Mouse (Mus musculus) embryo, embryonic 10 days (tissue): ENCODE measurements around the gene 1700061G19Rik.

Experiments used
- DNase-seq: peaks from one replicate; pipeline ENCODE4 v3.0.0-alpha.2; 2015; ENCODE audit warnings: low spot score

1700061G19Rik gene

DNA sequence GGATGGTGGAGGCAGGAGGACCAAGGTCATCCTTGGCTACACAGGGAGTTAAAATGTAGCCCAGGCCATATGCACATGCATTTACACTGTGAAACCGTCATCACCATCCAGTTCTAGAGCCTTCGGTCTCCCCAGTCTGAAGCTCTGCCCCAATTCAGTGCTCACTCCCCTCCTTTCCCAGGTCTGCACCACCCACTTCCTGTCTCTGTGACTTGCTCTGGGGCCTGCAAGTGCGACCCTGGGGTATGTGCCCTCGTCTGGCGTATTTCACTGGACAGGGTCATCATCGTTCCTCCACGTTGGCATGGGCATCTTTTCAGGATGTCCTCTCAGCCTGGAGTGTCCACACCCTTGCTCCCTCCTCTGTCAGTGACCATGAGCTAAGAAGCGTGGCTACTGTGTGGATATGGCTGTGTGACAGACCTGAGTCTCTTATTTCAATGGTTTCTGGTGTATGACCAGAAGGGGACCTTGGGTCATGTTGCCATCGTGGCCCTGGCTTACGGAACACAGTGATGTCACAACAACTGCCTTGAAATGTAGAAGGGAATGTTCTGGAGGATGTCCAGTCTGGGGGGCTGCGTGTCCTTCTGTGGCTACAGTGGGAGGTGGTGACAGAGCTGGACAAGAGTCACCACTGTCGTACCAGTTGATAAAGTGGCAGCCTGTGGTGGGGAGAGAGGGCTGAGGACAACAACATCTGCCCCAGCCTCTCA lies at the start of gene 1700061G19Rik:
Gene 1700061G19Rik (plus strand): TSS at position 542 of the 716 bp plus-strand sequence.
- DNase-seq = no peak

GRCm38 (mm10) chr17:56826718-56827117 lies 48.6 kb upstream of the 1700061G19Rik start:
- no peak for DNase-seq

- DNase-seq = no peak
Observed at GRCm38 (mm10) chr17:56829171-56829570, 46.1 kb upstream of the 1700061G19Rik start.

DNA sequence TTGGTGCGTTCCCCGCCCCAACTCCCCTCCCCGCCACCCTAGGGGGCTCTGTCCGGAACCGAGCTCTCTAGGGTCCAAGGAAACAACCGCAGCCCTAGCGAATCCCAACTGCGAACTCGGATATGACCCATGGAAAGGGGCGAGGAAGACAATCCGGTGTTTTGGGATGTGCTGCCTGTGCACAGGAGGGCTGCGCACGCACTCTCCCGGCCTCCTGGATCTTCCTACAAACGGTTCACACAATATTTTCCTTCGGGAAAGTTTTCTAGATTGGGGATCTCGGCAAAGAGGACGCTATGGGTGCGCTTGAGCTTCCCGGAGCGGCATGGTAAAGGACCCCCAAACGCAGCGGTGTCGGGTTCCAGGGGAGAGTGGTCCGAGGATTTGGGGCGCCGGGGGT lies 45.5 kb upstream of the 1700061G19Rik start:
- DNase-seq = peak; percentile 51

DNA sequence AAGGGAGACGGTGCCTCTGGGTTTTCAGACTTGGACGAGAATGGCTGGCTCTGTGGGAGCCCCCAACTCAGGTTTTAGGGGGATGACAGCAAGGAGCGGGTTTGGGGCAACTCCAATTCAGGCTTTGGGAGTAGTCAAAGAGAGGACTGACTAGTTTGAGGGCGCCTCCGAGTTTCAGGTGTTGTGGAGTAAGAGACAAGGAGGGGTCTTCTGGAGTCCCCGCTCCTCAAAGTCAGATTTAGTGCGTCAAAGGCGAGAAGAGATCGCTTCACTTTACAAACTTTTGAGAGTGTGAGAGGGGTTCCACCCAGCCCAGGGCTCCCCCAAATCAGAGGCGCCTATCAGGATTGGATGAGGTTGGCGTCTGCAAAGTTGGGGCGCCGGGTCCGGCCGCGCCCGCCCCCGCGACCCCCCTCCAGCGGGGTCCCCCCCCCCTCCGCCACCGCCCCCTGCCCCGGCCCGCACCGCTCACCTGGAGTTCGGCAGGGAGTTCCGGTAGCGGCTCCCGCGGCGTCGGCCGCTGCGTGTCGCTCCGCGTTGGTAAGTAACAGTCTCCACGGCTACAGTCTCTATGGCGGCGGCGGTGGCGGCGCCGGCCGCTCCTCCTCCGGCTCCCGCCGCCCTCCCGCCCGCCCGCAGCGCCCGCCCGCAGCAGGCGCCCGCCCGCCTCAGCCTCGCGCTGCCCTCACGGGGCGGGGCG lies 44.7 kb upstream of the 1700061G19Rik start, which contains the start of gene Rfx2:
Gene Rfx2 (minus strand): TSS at position 603 of the 700 bp plus-strand sequence.
- no peak for DNase-seq

GRCm38 (mm10) chr17:56831111-56831816 lies 44.0 kb upstream of the 1700061G19Rik start:
- DNase-seq = peak; percentile 98

DNA sequence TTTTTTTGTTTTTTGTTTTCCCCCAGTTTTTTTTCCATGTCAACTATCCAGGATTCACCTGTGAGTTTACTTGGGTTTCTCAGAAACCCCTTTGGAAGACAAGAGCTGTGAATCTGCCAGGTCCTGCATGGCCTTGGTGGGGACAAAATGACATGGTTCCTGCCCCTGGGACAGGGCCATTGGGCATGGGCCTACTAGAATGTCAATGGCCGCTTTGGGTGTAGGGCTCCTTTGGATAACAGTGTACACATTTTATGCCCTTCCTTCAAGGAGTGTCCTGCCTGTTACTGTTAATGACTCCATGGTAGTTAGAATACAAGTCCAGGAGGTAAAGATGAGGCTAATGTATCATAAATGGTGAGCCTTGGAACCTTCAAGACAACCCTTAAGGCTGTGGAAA lies 42.4 kb upstream of the 1700061G19Rik start:
- DNase-seq = no peak

GRCm38 (mm10) chr17:56833381-56833780 lies 41.9 kb upstream of the 1700061G19Rik start:
- DNase-seq = no peak

- no peak for DNase-seq
Observed at GRCm38 (mm10) chr17:56836336-56836735, 38.9 kb upstream of the 1700061G19Rik start.

GRCm38 (mm10) chr17:56840524-56840923 lies 34.8 kb upstream of the 1700061G19Rik start:
- DNase-seq = no peak

DNA sequence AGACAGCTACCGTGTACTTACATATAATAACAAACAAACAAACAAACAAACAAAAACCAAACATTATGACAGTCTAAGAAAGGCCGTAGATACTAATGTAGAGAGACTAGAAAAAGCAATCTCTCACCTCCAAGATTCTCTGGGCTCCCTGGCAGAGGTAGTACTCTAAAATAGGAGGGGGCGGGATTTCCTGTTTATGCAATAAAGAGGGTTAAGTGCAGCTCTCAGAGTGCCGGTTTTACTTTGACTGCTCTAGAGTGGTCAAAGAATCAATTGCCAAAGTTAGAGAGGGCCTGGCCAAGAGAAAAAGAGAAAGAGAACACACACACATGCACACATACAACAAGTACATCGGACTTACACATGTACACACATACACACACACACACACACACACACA lies 33.1 kb upstream of the 1700061G19Rik start:
- DNase-seq = no peak

DNA sequence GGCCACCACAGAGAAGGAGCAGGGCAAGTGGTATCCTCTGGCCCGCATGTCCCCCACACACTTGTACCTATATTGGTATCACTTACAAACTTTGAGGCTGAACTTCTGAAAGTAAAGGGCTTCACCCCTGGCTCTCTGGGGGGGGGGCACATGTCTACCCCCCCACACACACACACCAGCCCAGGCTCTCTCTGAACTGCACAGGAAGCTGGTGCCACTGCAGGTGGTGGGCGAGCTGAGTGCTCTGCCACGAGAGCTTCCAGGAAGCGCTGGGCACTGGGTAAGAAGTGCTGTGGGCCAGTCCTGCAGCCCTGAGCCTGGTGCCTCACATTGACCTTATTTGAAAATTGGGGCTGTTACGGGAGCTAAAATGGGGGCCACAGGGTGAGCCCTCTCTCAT lies 31.6 kb upstream of the 1700061G19Rik start:
- no peak for DNase-seq

- no peak for DNase-seq
Observed at GRCm38 (mm10) chr17:56848785-56849184, 26.5 kb upstream of the 1700061G19Rik start.

GRCm38 (mm10) chr17:56849710-56850109 lies 25.6 kb upstream of the 1700061G19Rik start:
- no peak for DNase-seq

DNA sequence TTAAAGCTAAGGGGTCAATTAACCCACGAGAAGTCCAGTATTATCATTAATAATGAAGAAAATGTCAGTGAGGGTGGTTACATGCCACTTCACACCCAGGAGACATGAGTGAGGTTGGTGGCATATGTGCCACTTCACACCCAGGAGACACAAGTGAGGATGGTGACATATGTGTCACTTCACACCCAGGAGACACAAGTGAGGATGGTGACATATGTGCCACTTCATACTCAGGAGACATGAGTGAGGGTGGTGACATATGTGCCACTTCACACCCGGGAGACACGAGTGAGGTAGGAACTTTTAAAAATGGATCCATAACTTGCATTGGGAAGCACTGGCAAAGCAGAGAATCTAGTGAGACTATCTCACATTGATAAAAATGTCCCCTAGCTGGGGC lies 24.1 kb upstream of the 1700061G19Rik start:
- DNase-seq = no peak

GRCm38 (mm10) chr17:56855421-56855820 lies 19.9 kb upstream of the 1700061G19Rik start:
- DNase-seq = no peak

GRCm38 (mm10) chr17:56858216-56858615 lies 17.1 kb upstream of the 1700061G19Rik start:
- DNase-seq = peak; percentile 80

DNA sequence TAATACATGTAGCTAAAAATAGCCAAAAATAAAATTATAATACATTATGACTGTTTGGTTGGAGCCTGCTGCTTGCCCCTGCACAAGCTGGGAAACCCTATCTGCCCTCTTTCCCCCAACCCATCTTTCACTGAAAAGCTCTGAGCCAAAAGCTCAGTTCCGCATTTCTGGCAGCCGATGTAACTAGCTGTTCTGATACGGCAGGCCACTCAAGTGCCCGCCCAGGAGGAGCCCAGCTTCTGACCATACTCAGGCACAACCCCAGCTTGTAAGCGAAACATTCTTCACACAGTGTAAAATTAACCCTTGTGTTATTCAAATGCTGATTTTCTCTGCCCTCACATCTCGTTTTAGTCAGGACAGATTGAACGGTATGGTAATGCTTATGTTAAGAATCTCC lies 16.4 kb upstream of the 1700061G19Rik start:
- no peak for DNase-seq

DNA sequence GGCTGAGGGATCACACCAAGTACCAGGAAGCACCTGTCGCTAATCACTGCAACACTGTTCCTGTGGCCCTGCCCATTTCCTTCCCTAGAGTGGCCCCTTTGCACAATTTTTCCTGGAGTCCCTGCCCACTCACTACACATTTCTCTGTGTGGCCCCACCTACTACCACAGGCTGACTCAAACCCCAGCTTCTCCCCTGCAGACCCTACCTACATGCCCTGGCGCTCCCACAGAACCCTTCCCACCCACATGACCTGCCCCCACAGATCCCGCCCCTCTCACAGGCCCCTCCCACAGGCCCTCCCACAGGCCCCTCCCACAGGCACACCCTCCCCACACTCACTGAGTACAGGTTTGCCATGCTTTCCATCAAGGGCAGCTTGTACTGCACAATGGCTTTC lies 14.1 kb upstream of the 1700061G19Rik start:
- DNase-seq = no peak

DNA sequence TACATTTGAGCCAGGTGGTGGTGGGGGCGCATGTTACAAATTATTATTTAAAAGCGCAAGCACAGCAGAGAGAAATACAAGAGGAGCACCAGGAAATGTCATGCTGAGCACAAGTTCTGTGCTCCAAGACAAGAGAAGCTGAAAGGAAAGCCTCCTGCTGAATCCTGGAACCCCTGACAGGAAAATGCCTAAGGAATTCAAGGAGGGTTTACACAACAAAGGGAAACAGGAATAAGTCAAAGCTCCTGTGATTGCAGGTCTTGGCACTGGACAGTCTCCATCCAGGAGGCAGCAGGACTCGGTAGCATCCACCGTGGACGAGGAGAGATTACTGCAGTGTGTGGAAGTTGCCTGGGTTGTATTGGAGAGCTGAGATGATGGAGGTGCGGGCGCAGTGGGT lies 9.2 kb upstream of the 1700061G19Rik start:
- no peak for DNase-seq

GRCm38 (mm10) chr17:56869481-56869977 lies 5.7 kb upstream of the 1700061G19Rik start:
- no peak for DNase-seq

DNA sequence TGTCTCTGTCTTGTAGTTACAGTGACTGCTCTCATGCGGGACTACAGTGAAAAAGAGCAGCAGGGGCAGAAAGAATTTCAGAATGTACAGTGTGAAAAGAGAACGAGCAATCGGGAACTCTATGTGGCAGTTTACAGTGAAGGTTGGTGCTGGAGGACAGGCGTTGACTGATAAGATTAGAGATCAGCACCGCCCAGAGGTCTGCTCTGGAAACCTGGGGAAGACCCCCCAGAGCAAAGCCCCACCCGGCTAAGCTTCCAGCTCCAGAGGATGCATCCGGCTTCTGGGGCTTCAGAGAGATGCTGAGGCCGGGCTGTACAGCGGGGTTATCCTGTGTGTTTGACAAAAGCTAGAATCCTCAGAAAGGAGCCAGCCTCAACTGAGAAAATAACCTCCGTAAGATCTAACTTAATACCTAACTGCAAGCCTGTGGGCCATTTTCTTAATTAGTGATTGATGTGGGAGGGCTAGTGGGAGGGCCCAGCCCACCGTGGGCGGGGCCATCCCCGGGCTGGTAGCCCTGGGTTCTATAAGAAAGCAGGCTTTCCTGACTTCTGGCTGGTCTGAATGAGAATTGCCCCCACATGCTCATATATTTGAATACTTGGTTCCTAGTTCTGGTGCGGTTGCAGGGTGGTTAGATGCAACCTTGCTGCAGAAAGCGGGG lies 4.9 kb upstream of the 1700061G19Rik start:
- no peak for DNase-seq
